Mouse (Mus musculus) spleen, adult 2 months (tissue): ENCODE data around the gene Cyb5d1. TPM values are rescaled to one million over a fixed set of nuclear protein-coding genes. Genes with fewer than 3 reads are reported as not detected.

Experiments
- DNase-seq, 2 experiments: peaks; one replicate each; pipeline versions ENCODE4 v3.0.0 to v3.0.0-alpha.2; 2012 to 2021; ENCODE audit warnings: low spot score in 2 of 2, low read depth in 1 of 2
- H3K27ac ChIP-seq: fragments of 200-500 bp; 2 replicates; pipeline ENCODE4 v1.5.1; 2012; ENCODE audit warnings: low read length, inconsistent platforms; ENCODE audit not compliant: insufficient read depth
- H3K27me3 ChIP-seq: fragments of 200-500 bp; 2 replicates; pipeline ENCODE4 v1.6.1; 2012; ENCODE audit warnings: mild to moderate bottlenecking, moderate library complexity, low read length, inconsistent platforms; ENCODE audit not compliant: control insufficient read depth, insufficient read depth
- H3K36me3 ChIP-seq: fragments of 200-500 bp; 2 replicates; pipeline ENCODE4 v1.6.1; 2012; ENCODE audit warnings: mild to moderate bottlenecking, low read length, inconsistent platforms; ENCODE audit not compliant: control insufficient read depth, insufficient read depth
- H3K4me1 ChIP-seq: fragments of 200-500 bp; 2 replicates; pipeline ENCODE4 v1.6.1; 2011; ENCODE audit warnings: inconsistent platforms; ENCODE audit not compliant: control insufficient read depth, insufficient read depth, insufficient read length
- H3K4me3 ChIP-seq: fragments of 200-500 bp; 2 replicates; pipeline ENCODE4 v1.5.1; 2011; ENCODE audit warnings: mild to moderate bottlenecking, inconsistent platforms; ENCODE audit not compliant: insufficient read depth, insufficient read length; ENCODE audit errors: extremely low read depth
- CTCF ChIP-seq: fragments of 200-500 bp; IDR thresholded peaks from 2 replicates; pipeline ENCODE4 v1.5.1; 2011; ENCODE audit warnings: mild to moderate bottlenecking, inconsistent platforms; ENCODE audit not compliant: insufficient read depth, insufficient read length, insufficient replicate concordance; ENCODE audit errors: extremely low read depth
- POLR2A ChIP-seq: fragments of 200-500 bp; IDR thresholded peaks from 2 replicates; pipeline ENCODE4 v1.6.1; 2011; ENCODE audit warnings: low read depth, low read length, inconsistent platforms
- WGBS: fragments of 180-500 bp; shearing (Covaris S2); methylation state at CpG from one replicate; pipeline ENCODE4 v1.1.7; 2018; 5-methylcytosine and 5-hydroxymethylcytosine counted together
- polyA plus RNA-seq: library from polyadenylated mRNA; depleted of rRNA; stranded (reverse); fragments of >200 nt; gene quantifications from 2 replicates; pipeline ENCODE4 v1.2.3, GENCODE M21; 2012

Gene Cyb5d1
- polyA plus RNA-seq, 1 experiment, result 9.5 TPM

DNA sequence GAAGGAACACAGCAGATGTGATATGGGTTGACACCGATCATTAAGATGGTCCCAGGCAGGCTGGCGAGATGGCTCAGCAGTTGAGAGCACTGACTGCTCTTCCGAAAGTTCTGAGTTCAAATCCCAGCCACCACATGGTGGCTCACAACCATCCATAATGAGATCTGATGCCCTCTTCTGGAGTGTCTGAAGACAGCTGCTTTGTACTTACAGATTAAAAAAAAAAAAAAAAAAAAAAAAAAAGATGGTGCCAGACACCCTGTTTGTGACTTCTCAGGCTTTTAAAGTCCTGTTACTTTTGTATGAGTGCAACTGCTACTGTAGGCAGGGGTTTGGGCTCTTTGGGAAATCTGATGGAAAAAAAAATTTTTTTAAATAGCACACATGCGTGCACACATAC lies 6.8 kb downstream of the Cyb5d1 start:
- WGBS, result 99% methylated on average over 4 of the region's 4 CpGs
- no peaks in the 10 kb centered on the region for H3K27me3 ChIP-seq
- no peaks in the 10 kb centered on the region for H3K36me3 ChIP-seq
- no peaks in the 10 kb centered on the region for H3K4me1 ChIP-seq
- DNase-seq, result no peak
- no peak for TF ChIP-seq POLR2A
- no peak for TF ChIP-seq CTCF
- H3K27ac ChIP-seq, result no peak overlapping the region
- H3K4me3 ChIP-seq, result no peak overlapping the region

DNA sequence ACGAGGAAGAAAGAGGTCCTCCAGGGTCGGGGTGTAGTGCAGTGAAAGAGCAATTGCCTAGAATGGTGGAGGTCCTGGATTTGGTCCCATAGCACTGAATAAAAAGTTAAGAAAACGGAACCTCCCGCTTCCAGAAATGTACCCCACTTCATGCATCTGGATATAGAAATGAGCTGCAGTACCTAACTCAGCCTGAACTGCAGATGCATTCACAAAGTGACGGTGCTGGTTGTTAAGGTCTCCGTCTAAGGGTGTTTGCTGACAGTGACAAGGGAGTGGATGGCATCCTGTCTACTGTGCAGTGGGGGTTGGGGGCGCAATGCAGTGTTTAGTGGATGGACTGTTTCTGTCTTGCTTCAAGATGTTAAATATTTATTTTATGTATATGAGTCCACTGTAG lies 8.7 kb downstream of the Cyb5d1 start:
- TF ChIP-seq POLR2A, result no peak
- TF ChIP-seq CTCF, result no peak
- WGBS, result 88% methylated on average over 7 of the region's 7 CpGs
- no peak for DNase-seq
- Histone ChIP-seq H3K27ac (no peak overlapping the region), H3K36me3 (no peaks in the 10 kb centered on the region), H3K4me1 (no peaks in the 10 kb centered on the region), H3K27me3 (no peaks in the 10 kb centered on the region), H3K4me3 (no peak overlapping the region)

DNA sequence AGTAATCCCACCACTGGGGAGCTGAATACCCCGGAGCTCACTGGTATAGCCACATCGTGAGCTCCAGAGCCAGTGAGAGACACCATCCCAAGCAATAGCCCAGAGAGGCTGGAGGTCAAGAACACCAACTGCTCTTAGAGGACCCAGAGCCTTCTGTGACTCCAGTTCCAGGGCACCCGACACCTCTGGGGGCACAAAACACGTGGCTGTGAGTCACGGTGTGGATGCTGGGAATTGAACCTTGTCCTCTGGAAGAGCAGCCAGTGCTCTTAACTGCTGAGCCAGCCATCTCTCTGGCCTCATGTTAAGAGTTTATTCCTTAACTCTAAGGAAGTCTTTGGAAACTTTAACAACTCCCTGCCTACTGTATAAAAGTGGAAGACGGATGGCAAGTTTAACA lies 10.5 kb downstream of the Cyb5d1 start:
- no peak for DNase-seq
- WGBS, result 84% methylated on average over 6 of the region's 6 CpGs
- no peak for TF ChIP-seq CTCF
- TF ChIP-seq POLR2A, result no peak
- Histone ChIP-seq H3K36me3 (no peaks in the 10 kb centered on the region), H3K4me3 (no peak overlapping the region), H3K4me1 (no peaks in the 10 kb centered on the region), H3K27ac (no peak overlapping the region), H3K27me3 (no peaks in the 10 kb centered on the region)

DNA sequence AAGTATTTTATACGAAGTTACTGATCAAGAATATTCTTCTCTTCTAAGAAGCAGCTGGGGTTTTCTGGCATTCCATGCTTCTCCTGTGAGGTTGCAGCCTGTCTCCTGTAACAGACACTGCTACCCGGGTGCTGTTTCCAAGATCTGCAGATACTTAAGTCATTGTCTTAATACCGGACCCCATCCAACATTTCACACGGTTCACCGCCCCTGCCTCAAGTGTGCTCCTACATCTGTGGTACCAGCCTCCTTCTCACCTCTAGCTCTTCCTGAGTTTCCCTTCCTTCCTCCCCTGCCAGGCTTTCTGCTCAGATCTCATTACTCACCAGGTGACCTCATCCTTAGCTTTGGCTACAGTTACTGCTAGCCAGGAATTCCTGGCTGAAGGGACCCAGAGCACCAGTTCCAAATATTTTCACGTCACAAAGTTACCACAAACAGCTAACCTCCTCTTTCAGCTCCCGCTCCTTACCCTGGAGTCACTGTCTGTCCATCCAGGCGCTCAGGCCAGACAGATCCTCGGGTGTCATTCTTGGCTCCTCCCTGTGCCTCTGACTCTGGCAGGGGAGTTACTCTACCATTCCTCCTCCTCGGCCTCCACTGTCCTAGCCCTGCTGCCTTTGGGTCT lies 12.8 kb downstream of the Cyb5d1 start:
- DNase-seq, result no peak
- H3K27ac ChIP-seq, result no peak overlapping the region
- no peaks in the 10 kb centered on the region for H3K4me1 ChIP-seq
- TF ChIP-seq POLR2A (no peak), CTCF (no peak)
- WGBS, result 89% methylated on average over 10 of the region's 10 CpGs
- no peaks in the 10 kb centered on the region for H3K27me3 ChIP-seq
- no peak overlapping the region for H3K4me3 ChIP-seq
- no peaks in the 10 kb centered on the region for H3K36me3 ChIP-seq

DNA sequence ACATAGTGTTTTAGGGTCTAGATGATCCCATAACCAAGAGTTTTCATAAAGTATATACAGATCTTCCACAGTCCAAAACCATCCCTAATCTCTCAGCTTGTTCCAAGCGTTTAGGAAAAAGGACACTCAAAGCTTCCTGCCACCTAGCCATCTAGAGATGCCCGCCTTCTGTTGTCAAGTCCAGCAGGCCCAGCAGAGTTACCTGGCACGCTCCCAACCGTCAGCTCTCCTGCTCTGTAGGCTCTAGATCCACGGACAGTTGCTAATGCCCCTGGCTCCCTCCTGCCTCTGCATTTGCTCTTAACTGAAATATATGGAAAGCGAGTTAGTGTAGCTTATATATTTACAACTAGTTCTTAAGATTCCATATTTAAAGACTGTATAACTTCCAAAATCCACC lies 14.1 kb downstream of the Cyb5d1 start:
- no peak for DNase-seq
- H3K27ac ChIP-seq, result no peak overlapping the region
- TF ChIP-seq POLR2A, result no peak
- TF ChIP-seq CTCF, result no peak
- no peaks in the 10 kb centered on the region for H3K4me1 ChIP-seq
- 94% methylated on average over 6 of the region's 6 CpGs for WGBS
- no peak overlapping the region for H3K4me3 ChIP-seq
- no peaks in the 10 kb centered on the region for H3K36me3 ChIP-seq
- H3K27me3 ChIP-seq, result no peaks in the 10 kb centered on the region

DNA sequence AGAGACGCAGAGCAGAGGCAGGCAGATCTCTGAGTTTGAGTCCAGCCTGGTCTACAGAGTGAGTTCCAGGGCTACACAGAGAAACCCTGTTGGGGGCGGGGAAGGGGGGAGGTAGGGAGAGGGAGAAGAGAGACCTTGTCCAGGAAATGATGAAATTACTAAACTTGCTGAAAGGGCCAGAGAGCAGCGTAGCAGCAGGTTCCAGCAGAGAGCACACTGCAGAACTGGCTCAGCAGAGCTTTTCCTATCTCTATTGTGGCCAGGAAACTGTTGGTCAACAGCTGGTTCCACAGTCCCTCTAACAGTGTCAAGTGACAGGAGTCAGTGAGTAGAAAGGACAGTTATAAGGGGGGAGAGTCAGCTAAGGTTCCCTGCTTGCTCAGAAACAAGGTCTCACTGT lies 15.8 kb downstream of the Cyb5d1 start:
- H3K27ac ChIP-seq, result no peak overlapping the region
- no peak for TF ChIP-seq CTCF
- TF ChIP-seq POLR2A, result no peak
- DNase-seq, result no peak
- WGBS, result 67% methylated on average over 3 of the region's 3 CpGs
- no peak overlapping the region for H3K4me3 ChIP-seq
- no peaks in the 10 kb centered on the region; the same call in 1 of the 2 replicates for H3K4me1 ChIP-seq
- H3K36me3 ChIP-seq, result no peaks in the 10 kb centered on the region
- no peaks in the 10 kb centered on the region for H3K27me3 ChIP-seq

DNA sequence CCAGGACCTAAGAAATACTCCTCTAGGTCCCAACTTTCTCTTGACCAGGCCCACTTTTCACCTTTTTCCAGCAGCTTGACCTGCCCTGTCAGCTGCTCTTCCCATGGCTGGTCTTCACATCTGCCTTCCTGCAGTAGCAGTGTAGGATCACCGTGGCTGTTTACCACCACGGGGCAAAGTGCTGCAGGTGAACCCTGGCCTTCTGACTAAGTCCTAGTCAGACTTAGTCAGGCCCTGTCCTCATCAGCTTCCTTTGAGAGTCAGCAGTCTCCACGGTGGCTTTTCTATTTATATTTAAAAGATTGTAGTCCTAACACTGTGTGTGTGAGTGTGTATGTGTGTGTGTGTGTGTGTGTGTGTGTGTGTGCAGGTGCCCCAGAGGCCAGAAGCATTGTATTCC lies 17.7 kb downstream of the Cyb5d1 start:
- 64% methylated on average over 3 of the region's 3 CpGs for WGBS
- Histone ChIP-seq H3K36me3 (no peaks in the 10 kb centered on the region), H3K4me1 (no peaks in the 10 kb centered on the region; the same call in 1 of the 2 replicates), H3K27me3 (no peaks in the 10 kb centered on the region), H3K27ac (no peak overlapping the region), H3K4me3 (no peak overlapping the region)
- no peak for TF ChIP-seq POLR2A
- TF ChIP-seq CTCF, result no peak
- DNase-seq, result no peak
